Mouse (Mus musculus): ENCODE measurements at regions not wholly inside any gene's neighbourhood (a gene's known extent, or its start where the extent isn't known, plus 50 kb on each side); places are given as distances from the start of the nearest gene placed in this dataset.

DNA sequence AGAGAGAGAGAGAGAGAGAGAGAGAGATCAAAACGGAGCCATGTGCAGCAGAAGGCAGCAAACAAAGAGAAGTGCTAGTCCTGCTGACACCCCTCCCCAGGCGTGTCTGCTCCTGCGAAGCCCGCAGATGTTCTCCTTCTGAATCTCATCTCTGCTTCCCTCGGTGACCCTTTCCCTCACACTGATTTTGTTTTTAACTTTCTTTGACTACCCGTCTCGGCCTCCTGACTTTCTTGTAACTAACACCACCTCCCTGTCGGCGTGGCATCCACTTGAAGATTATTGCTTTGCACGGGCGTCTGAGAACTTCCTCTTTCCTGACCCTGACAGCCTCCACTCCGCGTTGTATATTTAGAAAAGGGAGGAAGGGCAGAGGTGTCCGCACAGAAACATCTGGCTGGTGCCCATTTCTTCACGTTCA is 654.3 kb downstream of the Adgrl2 start:
- peak; percentile 13 to 36 for DNase-seq (ENCODE audit: low spot score in 2 of 2)

DNA sequence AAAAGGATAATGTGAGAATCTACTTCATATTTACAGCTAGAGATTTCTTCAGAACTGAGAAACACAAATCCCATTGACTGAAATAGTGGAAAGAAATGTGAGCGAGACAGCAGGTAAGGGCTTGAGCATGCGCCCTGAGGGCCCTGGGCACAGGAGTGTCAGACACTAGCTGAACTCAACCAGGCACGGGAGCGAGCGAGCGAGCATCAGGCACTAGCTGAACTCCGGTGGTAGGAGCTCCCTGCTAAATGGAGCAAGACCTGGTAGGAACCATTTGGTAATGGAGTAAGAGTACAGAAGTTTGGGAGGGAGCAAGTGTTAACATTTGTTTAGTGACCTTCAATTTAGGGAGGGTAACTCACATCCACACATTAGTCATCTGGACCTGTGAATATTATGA is 654.7 kb downstream of the Adgrl2 start:
- no peak for DNase-seq (ENCODE audit: low spot score in 2 of 2)

DNA sequence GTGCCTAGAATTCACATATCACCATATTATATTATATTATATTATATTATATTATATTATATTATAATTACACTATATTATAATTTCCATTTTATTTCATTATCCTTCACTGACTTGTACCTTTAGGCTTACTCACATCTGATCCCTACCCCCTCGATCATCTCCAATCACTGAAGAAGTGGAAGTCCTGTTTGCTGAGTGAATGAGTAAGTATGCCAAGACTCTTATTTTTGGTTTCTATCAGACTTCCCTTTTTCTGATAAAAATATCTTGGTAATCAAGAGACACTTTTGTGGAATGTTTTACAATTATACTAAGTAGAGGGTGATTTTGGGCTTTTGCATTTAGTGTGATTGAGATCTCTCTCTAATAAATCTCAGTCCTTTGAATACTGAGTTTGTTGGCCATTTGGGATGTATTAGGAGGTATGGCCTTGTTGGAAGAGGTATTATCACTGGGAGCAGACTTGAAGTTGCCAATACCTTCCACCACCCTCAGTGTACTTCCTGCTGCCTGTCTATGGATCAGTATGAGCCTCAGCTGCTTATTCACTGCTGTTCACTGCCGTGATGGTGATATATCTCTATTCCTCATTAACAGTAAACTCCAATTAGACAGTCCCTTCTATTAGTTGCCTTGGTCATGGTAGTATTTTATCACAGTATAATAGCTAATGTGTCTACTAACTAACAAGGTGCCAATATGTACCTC is 665.3 kb downstream of the Adgrl2 start:
- peak in 1 of 2 experiments; percentile 8 for DNase-seq (ENCODE audit: low spot score in 2 of 2)

DNA sequence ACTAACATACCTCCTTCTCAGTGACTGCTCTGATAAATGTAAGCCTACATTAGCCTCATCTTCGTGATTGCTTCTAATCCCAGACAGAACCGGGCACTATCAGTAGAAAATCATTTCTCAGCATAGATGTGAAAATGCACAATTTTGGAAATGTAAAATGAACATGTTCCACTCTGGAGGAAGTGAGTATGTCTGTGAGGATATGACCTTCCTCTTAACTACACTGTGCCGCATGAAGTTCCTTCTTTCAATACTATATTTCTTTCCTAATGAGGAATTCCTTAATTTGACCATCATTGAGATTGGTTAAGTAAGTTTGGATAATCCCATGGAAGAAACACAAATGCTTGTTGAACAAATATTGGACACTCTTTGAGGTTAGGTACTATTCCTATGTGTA is 668.5 kb downstream of the Adgrl2 start:
- DNase-seq (ENCODE audit: low spot score in 2 of 2) = no peak

DNA sequence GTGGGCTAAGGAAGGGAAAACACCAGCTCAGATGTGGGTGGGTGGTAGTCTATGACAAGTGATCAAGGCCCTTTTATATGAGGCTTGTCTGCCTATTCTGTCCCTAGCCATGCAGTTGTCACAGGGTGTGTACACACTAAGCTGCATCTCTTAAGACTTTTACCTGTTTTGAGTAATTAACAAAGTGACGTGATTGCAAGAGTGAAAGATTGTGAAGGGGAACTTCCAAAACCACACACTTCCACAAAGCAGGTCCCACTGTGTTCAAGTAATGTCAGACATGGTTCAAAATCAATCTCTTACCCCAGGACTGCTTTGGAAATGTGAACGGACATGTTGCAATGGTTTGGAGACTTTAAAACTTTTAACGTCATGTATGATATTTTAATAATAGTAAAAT is 674.2 kb downstream of the Adgrl2 start:
- DNase-seq (ENCODE audit: low spot score in 2 of 2) = no peak

GRCm38 (mm10) chr3:148315286-148315685 is 675.1 kb downstream of the Adgrl2 start:
- no peak for DNase-seq (ENCODE audit: low spot score in 2 of 2)

DNA sequence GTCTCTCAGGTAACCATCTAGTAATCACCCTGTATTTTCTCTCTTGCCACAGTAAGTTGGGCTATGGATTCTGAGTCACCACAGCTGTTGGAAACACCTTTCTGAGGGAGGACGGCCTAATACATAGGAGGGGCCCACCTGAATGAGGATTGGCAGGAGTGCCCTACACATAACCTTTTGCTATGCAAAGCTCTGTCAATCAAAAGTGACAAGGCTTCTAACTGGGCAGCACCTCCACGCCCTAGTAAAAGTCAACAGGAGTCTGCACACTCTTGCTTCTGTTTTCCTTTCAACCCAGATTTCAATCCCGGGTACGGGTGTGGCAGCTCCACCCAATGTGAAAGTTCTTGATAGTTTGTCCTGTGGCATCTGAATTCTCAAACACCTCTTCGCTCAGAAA is 694.8 kb downstream of the Adgrl2 start:
- no peak for DNase-seq (ENCODE audit: low spot score in 2 of 2)

DNA sequence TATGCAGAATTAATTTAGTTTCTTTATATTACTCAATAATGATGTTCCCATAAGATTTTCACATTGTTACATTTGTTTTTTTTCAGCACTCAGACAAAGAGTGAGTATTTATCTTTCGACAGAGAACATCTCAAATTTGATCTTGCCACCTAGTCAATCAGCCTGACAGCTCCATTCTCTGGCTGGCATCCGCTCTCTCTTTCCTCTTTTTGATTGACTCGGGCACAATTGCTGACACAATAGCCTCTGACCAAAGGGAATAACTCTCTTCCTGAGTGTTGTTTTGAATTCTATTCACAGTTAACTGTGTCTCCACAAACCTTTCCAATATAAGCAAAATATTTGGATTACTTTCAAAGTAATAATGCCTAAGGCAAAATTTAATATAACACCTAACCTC is 711.4 kb downstream of the Adgrl2 start:
- DNase-seq (ENCODE audit: low spot score in 2 of 2) = no peak

- no peak for DNase-seq (ENCODE audit: low spot score in 2 of 2)
Measured at GRCm38 (mm10) chr3:148272159-148272848, 718.1 kb downstream of the Adgrl2 start.

GRCm38 (mm10) chr3:148268812-148269211 is 721.5 kb downstream of the Adgrl2 start:
- no peak for DNase-seq (ENCODE audit: low spot score in 2 of 2)

DNA sequence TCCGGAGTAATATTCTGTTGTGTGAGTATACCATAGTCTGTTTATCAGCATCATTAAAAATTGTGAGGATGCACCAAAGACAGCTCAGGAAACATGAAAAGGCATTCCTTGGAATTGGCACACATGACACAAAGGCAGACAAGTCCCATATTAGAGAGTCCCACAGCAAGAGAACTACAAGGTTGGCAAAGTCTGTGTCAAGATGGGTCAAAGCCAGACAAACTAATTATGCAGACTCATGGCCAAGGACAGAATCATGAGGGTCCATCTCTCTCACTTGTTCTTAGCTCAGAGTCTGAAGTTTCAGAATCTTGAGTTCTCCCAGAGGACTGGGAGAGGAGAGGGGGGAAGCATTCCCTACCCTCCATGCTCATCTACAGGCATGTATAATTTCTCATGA is 731.1 kb downstream of the Adgrl2 start:
- DNase-seq (ENCODE audit: low spot score in 2 of 2) = no peak

DNA sequence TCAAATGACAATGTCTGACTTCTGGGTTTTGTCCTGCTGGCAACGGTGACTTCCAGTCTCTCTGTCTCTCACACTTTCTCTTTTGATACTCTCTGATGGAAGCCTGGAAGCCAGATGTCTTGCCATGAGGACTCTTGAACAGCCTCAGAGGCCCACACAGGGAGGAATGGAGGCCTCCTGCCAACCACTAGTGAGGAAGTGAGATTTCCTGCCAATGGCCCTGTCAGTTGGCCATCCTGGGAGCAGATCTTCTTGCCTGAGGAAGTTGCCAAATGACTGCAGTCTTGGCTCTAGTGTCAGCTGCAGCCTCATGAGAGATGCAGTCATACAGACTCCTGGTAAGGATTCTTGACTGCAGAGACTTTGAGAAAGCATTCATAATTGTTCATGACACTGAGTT is 741.7 kb downstream of the Adgrl2 start:
- peak; percentile 83 for DNase-seq (ENCODE audit: low spot score in 2 of 2)

DNA sequence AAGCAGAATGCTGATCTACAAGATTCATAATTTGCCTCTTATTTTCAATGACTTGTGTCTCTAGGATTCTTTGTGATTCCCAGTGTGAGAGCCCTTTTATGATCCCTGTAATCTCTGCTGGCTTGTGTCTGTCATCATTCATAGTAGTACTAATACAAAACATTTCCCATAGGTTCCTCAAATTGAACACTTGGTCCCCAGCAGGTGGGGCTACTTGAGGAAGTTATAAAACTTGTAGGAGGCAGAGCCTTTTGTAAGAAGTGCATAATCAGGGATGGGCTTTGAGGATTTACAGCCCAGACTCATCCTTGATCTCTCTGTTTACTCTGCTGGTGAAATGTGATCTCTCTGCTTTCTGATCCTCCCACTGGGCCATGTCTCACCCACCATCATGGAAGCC is 743.6 kb downstream of the Adgrl2 start:
- no peak for DNase-seq (ENCODE audit: low spot score in 2 of 2)

DNA sequence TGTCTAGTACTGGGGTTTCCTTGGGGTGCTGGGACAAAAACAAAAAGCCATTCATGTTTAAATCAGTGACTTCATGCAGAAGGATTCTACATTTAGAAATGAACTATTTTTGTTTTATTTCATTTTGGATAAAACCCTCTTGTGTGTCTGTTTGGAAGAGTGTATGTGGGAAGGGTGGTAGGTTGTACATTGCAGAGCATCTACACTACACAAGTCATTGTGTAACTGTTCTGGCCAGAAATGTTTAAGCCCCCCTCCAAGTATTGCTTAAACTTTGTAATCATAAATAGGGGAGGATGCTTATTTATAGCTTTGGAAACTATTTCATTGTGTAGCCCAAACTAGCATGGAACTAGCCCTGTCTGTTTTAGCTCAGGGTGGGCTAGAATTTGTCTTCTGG is 752.3 kb downstream of the Adgrl2 start:
- no peak for DNase-seq (ENCODE audit: low spot score in 2 of 2)

- no peak for DNase-seq (ENCODE audit: low spot score in 2 of 2)
Measured at GRCm38 (mm10) chr3:148237555-148237954, 752.8 kb downstream of the Adgrl2 start.

DNA sequence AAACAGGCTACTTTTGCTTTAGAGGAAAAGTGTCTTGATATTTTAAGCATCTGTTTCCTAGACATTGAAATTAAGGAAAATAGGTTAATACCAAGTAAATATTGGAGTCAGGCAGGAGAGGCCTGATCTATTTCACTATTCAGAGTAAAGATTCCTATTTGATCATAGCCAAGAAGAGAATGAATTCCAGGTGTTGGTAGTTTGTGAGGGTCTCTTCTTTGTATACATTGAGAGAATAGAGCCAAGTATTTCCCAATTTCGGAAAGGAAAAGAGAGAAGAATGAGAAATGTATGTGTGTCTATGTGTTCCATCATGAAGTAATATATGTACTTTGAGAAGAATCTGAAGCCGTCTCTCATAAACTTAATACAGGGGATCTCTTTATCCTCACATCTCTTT is 756.7 kb downstream of the Adgrl2 start:
- no peak for DNase-seq (ENCODE audit: low spot score in 2 of 2)

GRCm38 (mm10) chr3:148229192-148229591 is 761.2 kb downstream of the Adgrl2 start:
- DNase-seq (ENCODE audit: low spot score in 2 of 2) = no peak

GRCm38 (mm10) chr3:148228002-148228707 is 762.2 kb downstream of the Adgrl2 start:
- peak; percentile 3 to 10 for DNase-seq (ENCODE audit: low spot score in 2 of 2)

- no peak for DNase-seq (ENCODE audit: low spot score in 2 of 2)
Measured at GRCm38 (mm10) chr3:148220826-148221225, 769.5 kb downstream of the Adgrl2 start.

DNA sequence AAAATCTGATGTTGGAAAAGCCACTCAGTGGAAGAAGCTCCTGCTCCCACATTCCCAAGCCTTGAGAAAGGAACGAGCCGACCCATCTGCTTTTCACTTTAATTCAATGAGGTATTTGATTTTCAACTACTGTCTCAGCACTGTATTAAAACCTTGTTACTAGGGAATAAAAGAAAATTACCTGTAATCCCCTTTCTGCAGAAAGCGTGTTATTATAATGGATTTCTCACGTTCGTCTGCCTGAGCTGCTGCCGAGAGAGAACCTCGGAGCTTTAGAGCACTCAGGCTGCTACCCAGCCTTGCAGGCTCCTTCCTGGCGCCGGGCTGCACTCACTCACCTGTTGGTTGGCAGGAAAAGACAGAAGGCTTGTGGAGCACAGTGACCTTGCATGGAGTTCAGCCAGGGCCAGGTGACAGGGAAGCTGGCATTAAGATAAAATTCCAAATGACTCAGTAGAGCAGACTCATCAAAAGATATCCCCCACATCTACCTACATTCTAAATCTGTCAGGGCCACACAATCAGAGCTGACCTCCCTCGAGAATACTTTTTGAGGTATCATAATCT is 770.2 kb downstream of the Adgrl2 start:
- no peak for DNase-seq (ENCODE audit: low spot score in 2 of 2)

- no peak for DNase-seq (ENCODE audit: low spot score in 2 of 2)
Measured at GRCm38 (mm10) chr3:148202148-148202547, 788.2 kb downstream of the Adgrl2 start.

DNA sequence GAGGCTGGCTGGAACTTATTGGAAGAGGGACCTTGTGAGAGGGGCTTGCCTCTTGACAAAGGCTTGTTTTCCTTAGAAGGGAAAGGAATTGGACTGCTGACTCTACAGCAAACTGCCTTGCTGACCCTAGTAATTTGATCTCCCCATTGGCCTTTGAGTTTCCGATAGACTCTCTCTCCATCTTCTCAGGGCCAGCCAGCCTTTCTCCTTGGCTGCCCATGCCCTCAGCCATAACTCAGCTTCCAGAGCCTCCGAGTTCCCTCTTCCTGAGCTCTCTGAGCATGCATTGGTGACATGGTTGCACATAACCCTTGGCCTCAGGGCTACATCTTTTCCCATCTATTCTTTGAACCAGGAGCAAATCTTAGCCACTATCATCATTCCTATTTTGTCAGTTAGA is 803.7 kb downstream of the Adgrl2 start:
- DNase-seq (ENCODE audit: low spot score in 2 of 2) = no peak

GRCm38 (mm10) chr3:148167556-148167955 is 822.8 kb downstream of the Adgrl2 start:
- DNase-seq (ENCODE audit: low spot score in 2 of 2) = no peak

All from heart, adult 9 months (tissue).